Mouse (Mus musculus): Measurements from ENCODE around the gene Ppm1g.

Gene Ppm1g

GRCm38 (mm10) chr5:31192045-31192938 is 28.2 kb downstream of the Ppm1g start:
- no peak for DNase-seq

GRCm38 (mm10) chr5:31190201-31190600 is 30.3 kb downstream of the Ppm1g start:
- peak; percentile 20 for DNase-seq

- no peak for DNase-seq
These were observed 32.2 kb downstream of the Ppm1g start for GRCm38 (mm10) chr5:31188223-31188840.

- no peak for DNase-seq
These were observed 36.8 kb downstream of the Ppm1g start for GRCm38 (mm10) chr5:31183678-31184077.

GRCm38 (mm10) chr5:31181183-31181770 is 39.2 kb downstream of the Ppm1g start:
- DNase-seq: no peak

GRCm38 (mm10) chr5:31179766-31180630 is 40.5 kb downstream of the Ppm1g start, which contains the start of the genes Gm29609 and Gtf3c2:
Gene Gm29609 (minus strand): TSS chr5:31179911.
Gene Gtf3c2 (minus strand): TSS chr5:31180144.
- DNase-seq: peak; percentile 98

- DNase-seq: no peak
These were observed 41.2 kb downstream of the Ppm1g start for GRCm38 (mm10) chr5:31179301-31179765.

- no peak for DNase-seq
These were observed 51.9 kb downstream of the Ppm1g start for GRCm38 (mm10) chr5:31168630-31169029.

- no peak for DNase-seq
These were observed 55.6 kb downstream of the Ppm1g start for GRCm38 (mm10) chr5:31164878-31165277.

- DNase-seq: no peak
These were observed 58.0 kb downstream of the Ppm1g start for GRCm38 (mm10) chr5:31162462-31162861.

GRCm38 (mm10) chr5:31154152-31154553 is 66.3 kb downstream of the Ppm1g start, which contains the start of gene Mpv17:
Gene Mpv17 (minus strand): TSS chr5:31154251.
- peak; percentile 90 for DNase-seq

GRCm38 (mm10) chr5:31153516-31154151 is 66.9 kb downstream of the Ppm1g start:
- no peak for DNase-seq
